Mouse (Mus musculus): ENCODE results near the gene Nup188. TPM values are rescaled to one million over a fixed set of nuclear protein-coding genes. Genes with fewer than 3 reads are reported as not detected.

The Nup188 gene
- total RNA-seq, 2 experiments from 2014 or later = 19.0 to 25.9 TPM

DNA sequence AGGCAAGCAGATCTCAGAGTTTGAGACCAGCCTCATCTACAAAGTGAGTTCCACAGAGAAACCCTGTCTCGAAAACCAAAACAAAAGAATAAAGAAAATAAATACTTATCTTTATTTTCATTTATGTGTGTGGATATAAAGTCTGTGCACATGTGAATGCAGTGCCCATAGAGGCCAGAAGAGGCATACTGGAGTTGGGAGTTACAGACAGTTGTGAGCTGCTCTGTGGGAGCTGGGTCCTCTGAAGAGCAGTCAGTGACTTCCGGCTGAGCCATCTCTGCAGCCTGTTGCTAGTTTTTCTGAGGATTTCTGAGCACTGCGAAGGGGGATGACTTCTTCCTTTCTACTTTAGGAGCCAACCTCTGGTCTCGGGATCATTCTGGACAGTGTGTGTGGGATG is 29.9 kb downstream of the Nup188 start:
- Histone ChIP-seq H3K27ac (no peak overlapping the region), H3K4me3 (no peak overlapping the region)
- peak; percentile 45 for TF ChIP-seq CTCF (conservative IDR thresholded peaks at IDR 0.05)
- no peak for DNase-seq (ENCODE audit: low spot score in 2 of 2)

DNA sequence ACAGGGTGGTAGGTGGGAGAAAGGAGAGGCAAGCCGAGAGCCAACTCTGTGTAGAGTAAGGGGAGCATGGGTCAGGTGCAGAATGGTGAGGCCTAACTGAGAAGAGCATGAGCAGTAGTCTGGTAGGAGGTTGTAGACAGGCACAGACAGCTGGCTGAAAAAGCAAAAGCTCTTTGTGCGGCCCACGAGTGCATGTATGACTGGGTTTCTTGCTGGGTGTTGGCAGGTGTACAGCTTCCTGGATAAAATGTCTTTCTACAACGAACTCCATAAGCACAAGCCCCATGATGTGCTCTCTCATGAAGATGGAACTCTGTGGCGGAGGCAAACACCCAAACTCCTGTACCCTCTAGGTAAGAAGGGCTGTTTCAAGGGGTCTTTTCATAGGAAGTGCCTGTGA is 30.8 kb downstream of the Nup188 start:
- TF ChIP-seq CTCF (conservative IDR thresholded peaks at IDR 0.05) = no peak
- peak overlapping the region; percentile 43; the same call in 1 of the 2 replicates for H3K27ac ChIP-seq
- no peak overlapping the region for H3K4me3 ChIP-seq
- DNase-seq (ENCODE audit: low spot score in 2 of 2) = peak in 1 of 2 experiments; percentile 47

DNA sequence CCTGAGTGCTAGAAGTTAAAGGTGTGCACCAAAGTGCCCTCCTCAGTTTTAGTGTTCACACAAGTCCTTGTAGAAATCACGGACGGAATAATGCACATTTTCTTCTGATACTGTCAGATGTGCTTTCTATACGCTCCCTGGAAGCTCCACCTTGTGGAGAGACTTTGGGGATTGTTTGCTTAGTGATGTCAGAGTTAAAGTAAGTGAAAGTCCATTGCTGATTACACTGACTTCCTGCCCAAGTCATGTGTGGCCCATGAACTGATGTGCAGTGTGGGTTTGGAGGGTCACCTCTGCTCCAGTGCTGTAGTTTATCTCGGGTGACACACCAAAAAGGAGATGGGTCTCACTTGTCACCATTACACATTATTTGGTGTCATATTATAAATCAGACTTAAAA is 33.1 kb downstream of the Nup188 start:
- no peak for TF ChIP-seq CTCF (conservative IDR thresholded peaks at IDR 0.05)
- DNase-seq (ENCODE audit: low spot score in 2 of 2) = no peak
- H3K4me3 ChIP-seq = no peak overlapping the region
- no peak overlapping the region for H3K27ac ChIP-seq

DNA sequence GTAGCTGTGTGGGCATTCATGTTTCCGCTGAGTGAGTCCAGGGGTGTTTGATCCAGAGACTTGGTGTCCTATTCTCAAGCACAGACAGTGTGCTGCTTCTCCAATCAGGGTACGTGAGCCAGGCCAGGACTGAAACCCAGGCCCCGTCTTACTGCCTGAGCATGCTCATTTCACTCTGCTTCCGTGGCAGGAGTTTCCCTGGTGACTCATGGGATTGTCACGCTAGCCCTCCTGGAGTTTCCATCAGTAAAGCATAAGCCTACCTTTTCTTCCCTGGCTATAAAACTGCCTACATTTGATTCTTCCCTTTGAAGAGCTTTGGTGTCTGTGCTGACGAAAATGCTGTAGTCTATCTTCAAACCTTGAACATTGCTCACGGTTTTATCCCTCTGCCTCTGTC is 36.9 kb downstream of the Nup188 start:
- Histone ChIP-seq H3K27ac (no peak overlapping the region), H3K4me3 (no peak overlapping the region)
- no peak for DNase-seq (ENCODE audit: low spot score in 2 of 2)
- no peak for TF ChIP-seq CTCF (conservative IDR thresholded peaks at IDR 0.05)

DNA sequence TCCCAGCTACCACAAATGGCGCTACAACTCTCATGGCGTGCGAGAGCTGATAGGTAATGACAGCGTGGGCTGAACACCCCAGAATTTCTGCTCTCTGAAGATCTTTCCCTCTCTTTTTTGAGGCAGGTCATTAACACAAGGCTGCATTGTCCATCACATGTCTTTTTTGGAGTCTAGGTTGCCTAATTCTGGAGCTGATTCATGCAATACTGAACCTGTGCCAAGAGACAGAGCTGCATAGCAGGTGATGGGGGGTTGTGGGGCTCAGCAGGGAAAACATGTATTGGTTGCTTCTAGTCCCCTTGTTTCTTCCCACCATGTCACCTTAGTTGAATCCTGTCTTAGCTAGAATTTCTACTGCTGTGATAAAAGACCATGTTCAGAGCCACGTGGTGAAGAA is 39.1 kb downstream of the Nup188 start:
- no peak overlapping the region for H3K27ac ChIP-seq
- TF ChIP-seq CTCF (conservative IDR thresholded peaks at IDR 0.05) = no peak
- no peak for DNase-seq (ENCODE audit: low spot score in 2 of 2)
- no peak overlapping the region for H3K4me3 ChIP-seq

DNA sequence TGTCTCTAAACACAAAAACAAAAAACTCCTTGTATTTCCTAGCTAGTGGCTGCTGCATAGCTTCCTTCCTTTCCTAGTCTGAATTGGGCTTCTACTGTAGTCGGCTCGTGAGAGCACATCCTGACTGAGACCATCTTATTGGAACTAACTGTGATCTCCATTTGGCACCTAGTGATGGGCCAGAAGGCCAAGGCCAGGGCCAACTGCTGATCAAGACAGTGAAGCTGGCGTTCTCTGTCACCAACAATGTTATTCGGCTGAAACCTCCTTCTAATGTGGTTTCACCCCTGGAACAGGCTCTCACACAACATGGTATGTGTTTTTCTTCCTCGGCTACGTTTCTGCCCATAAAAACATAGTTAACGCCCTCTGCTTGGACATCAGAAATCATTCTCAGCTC is 41.1 kb downstream of the Nup188 start:
- Histone ChIP-seq H3K4me3 (no peak overlapping the region), H3K27ac (no peak overlapping the region)
- no peak for TF ChIP-seq CTCF (conservative IDR thresholded peaks at IDR 0.05)
- DNase-seq (ENCODE audit: low spot score in 2 of 2) = no peak

DNA sequence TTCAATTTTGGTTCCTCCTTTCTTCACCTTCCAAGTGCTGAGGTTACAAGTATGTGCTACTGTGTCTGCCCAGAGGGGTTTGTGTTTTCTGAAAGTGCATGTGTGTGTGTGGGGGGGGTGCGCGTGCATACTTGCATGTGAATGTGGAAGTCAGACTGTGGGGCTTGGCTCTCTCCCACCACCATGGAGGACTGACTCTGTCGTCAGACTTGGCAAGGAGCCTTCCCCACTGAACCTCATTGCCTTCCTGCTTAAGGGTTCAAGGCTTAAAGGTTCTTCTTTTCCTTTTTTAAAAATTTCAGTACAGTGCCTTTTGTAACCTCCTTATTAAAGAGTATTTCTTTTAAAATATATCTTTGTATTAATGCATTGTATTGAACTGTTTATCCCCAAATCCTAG is 42.6 kb downstream of the Nup188 start:
- no peak for TF ChIP-seq CTCF (conservative IDR thresholded peaks at IDR 0.05)

DNA sequence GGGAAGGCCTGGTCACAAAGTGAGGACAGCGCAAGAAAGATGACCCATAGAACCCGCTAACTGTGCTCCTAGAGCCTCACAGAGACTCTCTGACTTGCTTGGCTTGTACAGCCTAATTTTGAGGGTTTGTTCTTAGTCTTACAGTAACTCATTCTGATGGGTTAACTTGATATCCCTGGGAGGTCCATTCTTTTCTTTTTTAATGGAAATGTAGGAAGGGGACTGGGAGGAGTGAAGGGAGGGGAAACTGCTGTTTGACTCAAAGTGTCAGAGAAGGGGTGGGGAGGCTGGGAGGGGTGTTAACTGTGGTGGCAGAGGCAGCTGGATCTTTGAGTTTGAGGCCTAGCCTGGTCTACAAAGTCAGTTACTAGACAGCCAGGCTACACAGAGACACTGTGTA is 49.1 kb downstream of the Nup188 start:
- H3K27ac ChIP-seq = no peak overlapping the region
- no peak for TF ChIP-seq CTCF (conservative IDR thresholded peaks at IDR 0.05)
- no peak for DNase-seq (ENCODE audit: low spot score in 2 of 2)
- no peak overlapping the region for H3K4me3 ChIP-seq

More for the DNA sequence above, 42.6 kb downstream of the Nup188 start:
- no peak overlapping the region for H3K4me3 ChIP-seq
- no peak for DNase-seq (ENCODE audit: low spot score in 2 of 2)
- H3K27ac ChIP-seq = no peak overlapping the region

DNA sequence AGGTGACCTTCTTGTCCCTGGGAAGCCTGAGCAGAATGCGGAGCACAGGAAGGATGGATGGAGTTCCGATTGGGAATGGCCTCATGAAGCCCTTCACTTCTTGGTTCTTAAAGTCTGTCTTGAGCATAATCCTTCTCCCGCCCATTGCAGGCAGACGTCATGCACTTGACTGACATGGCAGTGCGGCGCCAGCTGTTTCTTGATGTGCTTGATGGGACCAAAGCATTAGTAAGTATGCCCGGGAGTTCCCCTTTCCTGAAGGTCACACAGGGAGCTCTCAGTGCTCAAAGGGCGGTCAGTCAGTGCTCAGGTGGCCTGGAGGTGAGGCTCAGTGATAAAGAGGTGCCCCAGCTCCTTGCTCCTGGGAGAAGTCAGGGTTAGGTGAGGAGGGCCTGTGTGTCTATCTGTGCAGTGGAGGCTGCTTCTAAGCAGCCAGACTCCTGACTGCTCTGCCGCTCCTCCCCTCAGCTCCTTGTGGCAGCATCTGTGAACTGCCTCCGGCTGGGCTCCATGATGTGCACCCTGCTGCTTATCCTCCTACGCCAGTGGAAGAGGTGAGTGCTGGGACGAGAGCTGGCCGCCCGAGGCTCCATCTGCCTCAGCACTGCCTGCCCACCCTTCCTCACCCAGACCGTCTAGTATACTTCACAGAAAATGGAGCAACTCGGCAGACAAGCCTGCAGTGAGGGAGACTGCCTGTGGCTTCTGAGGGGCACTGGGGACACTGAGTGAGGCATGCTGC is 50.1 kb downstream of the Nup188 start:
- no peak overlapping the region for H3K4me3 ChIP-seq
- H3K27ac ChIP-seq = peak overlapping the region; percentile 67
- TF ChIP-seq CTCF (conservative IDR thresholded peaks at IDR 0.05) = peak; percentile 48
- no peak for DNase-seq (ENCODE audit: low spot score in 2 of 2)

DNA sequence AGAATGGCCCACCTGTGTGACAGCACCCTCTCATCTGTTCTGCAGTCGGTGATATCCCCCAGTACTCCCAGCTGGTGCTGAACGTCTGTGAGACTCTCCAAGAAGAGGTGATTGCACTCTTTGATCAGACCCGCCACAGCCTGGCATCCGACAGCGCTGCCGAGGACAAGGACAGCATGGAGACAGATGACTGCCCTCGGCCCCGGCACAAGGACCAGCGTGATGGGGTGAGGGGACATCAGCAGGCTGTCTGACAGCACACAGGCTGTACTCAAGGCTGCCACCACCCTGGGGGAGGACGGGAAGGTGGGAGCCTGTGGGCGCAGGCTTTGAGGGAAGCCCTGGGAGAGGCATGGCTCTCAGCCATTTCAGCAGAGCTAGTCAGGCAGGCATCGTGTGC is 51.0 kb downstream of the Nup188 start:
- no peak for DNase-seq (ENCODE audit: low spot score in 2 of 2)
- H3K27ac ChIP-seq = peak overlapping the region; percentile 67; the same call in 1 of the 2 replicates
- no peak overlapping the region for H3K4me3 ChIP-seq
- no peak for TF ChIP-seq CTCF (conservative IDR thresholded peaks at IDR 0.05)

DNA sequence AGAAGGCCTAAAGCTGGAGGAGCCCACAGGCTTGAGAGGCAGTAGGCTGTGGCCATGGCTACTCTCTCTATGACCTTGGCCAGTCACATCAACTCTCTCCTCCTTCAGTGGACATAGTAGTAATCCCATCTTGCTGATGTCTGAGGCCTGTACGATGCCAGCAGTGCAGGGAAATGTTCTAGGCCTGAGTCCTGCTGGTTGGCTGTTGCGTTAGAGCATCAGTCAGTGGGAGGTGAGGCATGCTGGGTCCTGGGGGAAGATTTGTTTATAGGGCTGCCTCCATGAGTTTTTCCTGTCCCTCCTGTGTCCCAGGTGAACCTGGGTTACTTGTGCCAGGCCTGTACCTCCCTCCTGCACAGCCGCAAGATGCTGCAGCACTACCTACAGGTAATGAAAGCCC is 55.9 kb downstream of the Nup188 start:
- TF ChIP-seq CTCF (conservative IDR thresholded peaks at IDR 0.05) = no peak
- no peak for DNase-seq (ENCODE audit: low spot score in 2 of 2)
- Histone ChIP-seq H3K4me3 (no peak overlapping the region), H3K27ac (peak overlapping the region; percentile 39; the same call in 1 of the 2 replicates)

DNA sequence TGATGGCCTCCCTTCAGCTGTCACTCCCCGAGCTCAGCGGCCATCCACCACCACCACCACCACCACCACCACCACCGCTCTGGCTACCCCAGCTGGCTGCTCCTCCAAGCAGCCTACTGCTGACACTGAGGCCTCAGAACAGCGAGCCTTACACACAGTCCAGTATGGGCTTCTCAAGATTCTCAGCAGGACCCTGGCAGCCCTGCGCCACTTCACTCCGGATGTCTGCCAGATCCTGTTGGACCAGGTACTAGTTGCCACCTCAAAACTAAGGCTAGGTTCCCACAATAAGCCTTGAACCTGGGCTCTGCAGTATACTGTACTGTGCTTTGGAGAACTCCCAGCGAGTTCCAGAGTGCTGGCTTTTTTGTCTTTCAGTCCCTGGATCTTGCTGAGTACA is 56.3 kb downstream of the Nup188 start:
- Histone ChIP-seq H3K27ac (0 out of 2 replicates have a peak overlapping the region, but pooled peaks have one; percentile 66), H3K4me3 (no peak overlapping the region)
- no peak for TF ChIP-seq CTCF (conservative IDR thresholded peaks at IDR 0.05)
- no peak for DNase-seq (ENCODE audit: low spot score in 2 of 2)

DNA sequence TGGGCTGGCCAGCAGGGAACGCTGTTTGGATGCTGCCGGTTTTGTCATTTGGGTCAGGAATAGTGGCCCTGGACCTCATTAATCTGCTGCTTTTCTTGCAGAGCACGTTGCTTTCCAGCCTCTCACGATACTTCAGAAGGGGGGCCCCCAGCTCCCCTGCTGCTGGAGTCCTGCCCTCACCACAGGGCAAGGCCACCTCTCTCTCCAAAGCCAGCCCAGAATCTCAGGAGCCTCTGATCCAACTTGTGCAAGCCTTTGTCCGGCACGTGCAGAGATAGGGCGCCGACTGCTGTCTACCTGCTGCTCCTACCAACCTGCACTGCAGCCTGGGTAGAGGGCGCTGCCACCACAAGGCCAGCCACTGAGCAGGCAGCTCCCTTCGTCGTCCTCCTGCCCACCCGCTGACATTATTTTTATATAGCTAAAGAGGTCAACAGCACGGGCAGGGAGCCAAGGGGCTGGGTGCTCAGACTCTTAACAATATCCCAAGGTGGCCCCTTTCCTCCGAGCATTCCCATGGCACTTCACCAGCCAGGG is 57.5 kb downstream of the Nup188 start:
- no peak overlapping the region for H3K4me3 ChIP-seq
- H3K27ac ChIP-seq = peak overlapping the region; percentile 66
- DNase-seq (ENCODE audit: low spot score in 2 of 2) = no peak
- TF ChIP-seq CTCF (conservative IDR thresholded peaks at IDR 0.05) = peak; percentile 47
